Mouse (Mus musculus) splenic B cell, adult 2 months (primary cell): ENCODE results near the gene Gdi1.

Source experiments
- DNase-seq: peaks from one replicate; pipeline ENCODE4 v3.0.0-alpha.2; 2011; ENCODE audit warnings: low read depth, low spot score
- H3K27me3 ChIP-seq: 2 replicates; pipeline ENCODE4 v1.6.1; 2012; ENCODE audit warnings: mild to moderate bottlenecking, low read length, moderate library complexity, mixed read lengths; ENCODE audit not compliant: control insufficient read depth, poor library complexity, insufficient read depth, severe bottlenecking
- H3K36me3 ChIP-seq: 2 replicates; pipeline ENCODE4 v1.6.1; 2012; ENCODE audit warnings: mild to moderate bottlenecking, low read length, moderate library complexity, mixed read lengths; ENCODE audit not compliant: control insufficient read depth, poor library complexity, insufficient read depth, severe bottlenecking

Gdi1 gene

GRCm38 (mm10) chrX:74304867-74305700 lies at the start of gene Gdi1:
Gene Gdi1 (plus strand): TSS chrX:74304998.
- Histone ChIP-seq H3K27me3 (no peaks in the 10 kb centered on the region), H3K36me3 (peaks cover 11% of the 10 kb centered on the region)
- peak; percentile 80 for DNase-seq

- Histone ChIP-seq H3K36me3 (peaks cover 7% of the 10 kb centered on the region; the same call in 1 of the 2 replicates), H3K27me3 (no peaks in the 10 kb centered on the region)
- no peak for DNase-seq
These were observed 47.1 kb upstream of the Gdi1 start for GRCm38 (mm10) chrX:74257746-74258145.

- no peaks in the 10 kb centered on the region for H3K27me3 ChIP-seq
- H3K36me3 ChIP-seq, result 0 out of 2 replicates have a peak, but pooled peaks cover 1% of the 10 kb centered on the region
- no peak for DNase-seq
These were observed 35.1 kb upstream of the Gdi1 start for GRCm38 (mm10) chrX:74269736-74270061.

- no peaks in the 10 kb centered on the region for H3K27me3 ChIP-seq
- H3K36me3 ChIP-seq, result 0 out of 2 replicates have a peak, but pooled peaks cover 1% of the 10 kb centered on the region
- DNase-seq, result peak; percentile 98
These were observed 34.5 kb upstream of the Gdi1 start, which contains the start of gene Rpl10 for GRCm38 (mm10) chrX:74270062-74270901. Gene Rpl10 (plus strand): TSS chrX:74270812.

- peak; percentile 60 for DNase-seq
- H3K36me3 ChIP-seq, result 0 out of 2 replicates have a peak, but pooled peaks cover 1% of the 10 kb centered on the region
- no peaks in the 10 kb centered on the region for H3K27me3 ChIP-seq
These were observed 33.8 kb upstream of the Gdi1 start for GRCm38 (mm10) chrX:74270902-74271551.

GRCm38 (mm10) chrX:74273422-74274322 lies 31.1 kb upstream of the Gdi1 start:
- Histone ChIP-seq H3K27me3 (no peaks in the 10 kb centered on the region), H3K36me3 (0 out of 2 replicates have a peak, but pooled peaks cover 1% of the 10 kb centered on the region)
- DNase-seq, result no peak

GRCm38 (mm10) chrX:74277916-74278315 lies 26.9 kb upstream of the Gdi1 start:
- Histone ChIP-seq H3K36me3 (0 out of 2 replicates have a peak, but pooled peaks cover 1% of the 10 kb centered on the region), H3K27me3 (no peaks in the 10 kb centered on the region)
- peak; percentile 27 for DNase-seq

- DNase-seq, result no peak
- Histone ChIP-seq H3K27me3 (no peaks in the 10 kb centered on the region), H3K36me3 (no peaks in the 10 kb centered on the region)
These were observed 23.6 kb upstream of the Gdi1 start for GRCm38 (mm10) chrX:74281041-74281731.

- no peaks in the 10 kb centered on the region for H3K36me3 ChIP-seq
- peak; percentile 65 for DNase-seq
- no peaks in the 10 kb centered on the region for H3K27me3 ChIP-seq
These were observed 22.9 kb upstream of the Gdi1 start, which contains the start of the genes Taz and Dnase1l1 for GRCm38 (mm10) chrX:74281732-74282394. Gene Taz (plus strand): TSS chrX:74281912. Gene Dnase1l1 (minus strand): TSS chrX:74282337.

- no peaks in the 10 kb centered on the region for H3K27me3 ChIP-seq
These were observed 22.3 kb upstream of the Gdi1 start for GRCm38 (mm10) chrX:74282395-74283091.

GRCm38 (mm10) chrX:74283092-74283437 lies 21.7 kb upstream of the Gdi1 start:
- Histone ChIP-seq H3K36me3 (no peaks in the 10 kb centered on the region), H3K27me3 (no peaks in the 10 kb centered on the region)
- DNase-seq, result peak; percentile 47

More at GRCm38 (mm10) chrX:74282395-74283091, 22.3 kb upstream of the Gdi1 start:
- H3K36me3 ChIP-seq, result no peaks in the 10 kb centered on the region
- DNase-seq, result peak; percentile 87

GRCm38 (mm10) chrX:74293431-74293830 lies 11.4 kb upstream of the Gdi1 start:
- Histone ChIP-seq H3K27me3 (no peaks in the 10 kb centered on the region), H3K36me3 (no peaks in the 10 kb centered on the region)
- DNase-seq, result no peak
